Mouse (Mus musculus) cerebellum, adult 9-11 months (tissue): ENCODE measurements around the gene Alox12b.
A peak's percentile ranks its signal among the peaks of the same experiment; 100 is the strongest.

ENCODE experiments used
- DNase-seq: peaks from one replicate; pipeline ENCODE4 v3.0.0; 2022

Gene Alox12b

GRCm38 (mm10) chr11:69156800-69157199 lies at the start of gene Alox12b:
Gene Alox12b (plus strand): TSS chr11:69156989.
- no peak for DNase-seq

- peak; percentile 42 for DNase-seq
These were observed 49.1 kb upstream of the Alox12b start for GRCm38 (mm10) chr11:69107676-69108075.

GRCm38 (mm10) chr11:69108223-69108622 lies 48.6 kb upstream of the Alox12b start:
- no peak for DNase-seq

- DNase-seq = peak; percentile 64
These were observed 47.5 kb upstream of the Alox12b start for GRCm38 (mm10) chr11:69109032-69109900.

GRCm38 (mm10) chr11:69110319-69111046 lies 46.3 kb upstream of the Alox12b start:
- DNase-seq = peak; percentile 89

GRCm38 (mm10) chr11:69111051-69111810 lies 45.6 kb upstream of the Alox12b start:
- no peak for DNase-seq

- DNase-seq = no peak
These were observed 44.9 kb upstream of the Alox12b start for GRCm38 (mm10) chr11:69111865-69112264.

GRCm38 (mm10) chr11:69114018-69114417 lies 42.8 kb upstream of the Alox12b start:
- no peak for DNase-seq

GRCm38 (mm10) chr11:69114621-69115020 lies 42.2 kb upstream of the Alox12b start:
- no peak for DNase-seq

- peak; percentile 45 for DNase-seq
These were observed 39.9 kb upstream of the Alox12b start for GRCm38 (mm10) chr11:69116843-69117242.

GRCm38 (mm10) chr11:69117737-69118695 lies 38.8 kb upstream of the Alox12b start:
- DNase-seq = peak; percentile 78

GRCm38 (mm10) chr11:69118765-69119164 lies 38.0 kb upstream of the Alox12b start:
- peak; percentile 88 for DNase-seq

- peak; percentile 51 for DNase-seq
These were observed 37.2 kb upstream of the Alox12b start for GRCm38 (mm10) chr11:69119446-69120155.

GRCm38 (mm10) chr11:69120221-69121000 lies 36.4 kb upstream of the Alox12b start, which contains the start of gene Hes7:
Gene Hes7 (plus strand): TSS chr11:69120404.
- DNase-seq = peak; percentile 73

GRCm38 (mm10) chr11:69121001-69121740 lies 35.6 kb upstream of the Alox12b start:
- peak; percentile 61 for DNase-seq

- DNase-seq = no peak
These were observed 35.0 kb upstream of the Alox12b start for GRCm38 (mm10) chr11:69121741-69122335.

GRCm38 (mm10) chr11:69122336-69122951 lies 34.3 kb upstream of the Alox12b start, which contains the start of gene 9130213A22Rik:
Gene 9130213A22Rik (minus strand): TSS chr11:69122589.
- DNase-seq = peak; percentile 87

GRCm38 (mm10) chr11:69123056-69123692 lies 33.6 kb upstream of the Alox12b start:
- DNase-seq = peak; percentile 94
